Mouse (Mus musculus) 3134 (cell line): ENCODE results near the gene Serinc3.
"Not testable (repeated sequence)": the region's sequence is repeated elsewhere in the genome, so short reads cannot be mapped to it uniquely, and the experiment has no call there.

ENCODE experiments used
- DNase-seq: peaks from one replicate; pipeline ENCODE4 v3.0.0-alpha.2; 2011; ENCODE audit warnings: low spot score; ENCODE audit not compliant: insufficient read length; ENCODE audit errors: extremely low read depth

The Serinc3 gene

DNA sequence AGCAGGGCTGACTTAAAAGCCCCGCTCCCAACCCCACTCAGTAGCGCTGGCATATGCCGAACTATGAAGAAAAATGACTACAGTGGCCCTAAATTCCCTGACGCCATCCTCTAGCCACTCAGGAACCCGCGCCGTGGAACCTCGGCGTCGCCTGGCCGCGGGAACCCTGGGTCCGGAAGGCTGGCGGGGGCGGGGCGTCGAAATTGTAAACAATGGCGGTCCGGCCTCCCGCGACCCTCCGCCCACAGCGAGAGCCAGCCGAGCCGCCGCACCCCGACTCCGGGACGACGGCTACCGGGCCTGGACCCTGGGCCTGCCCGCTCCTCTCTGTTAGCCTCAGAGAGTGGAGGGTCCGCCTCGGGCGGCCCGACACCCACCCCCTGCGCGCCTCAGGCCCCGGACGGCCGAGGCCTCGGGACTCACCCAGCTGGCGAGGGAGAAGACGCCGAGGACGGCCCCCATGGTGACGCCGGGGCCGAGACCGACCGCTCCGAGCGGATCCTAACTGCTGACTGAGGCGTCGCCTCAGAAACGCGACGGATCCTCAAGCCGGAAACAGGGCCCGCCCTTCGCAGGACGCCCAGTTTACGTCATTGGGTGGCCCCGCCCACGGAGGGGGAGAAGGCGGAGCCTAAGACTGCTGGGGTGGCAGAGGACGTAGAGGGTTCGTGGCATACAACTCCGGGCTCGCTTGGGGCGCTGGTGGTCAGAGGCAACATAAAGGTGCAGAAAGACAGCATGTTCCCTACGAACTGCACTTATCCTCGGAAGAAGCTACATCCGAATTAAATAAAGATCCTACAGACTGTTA, at the start of gene Serinc3:
Gene Serinc3, minus strand, starts transcription at position 557 of the 811 bp plus-strand sequence.
- peak; percentile 98 for DNase-seq

DNA sequence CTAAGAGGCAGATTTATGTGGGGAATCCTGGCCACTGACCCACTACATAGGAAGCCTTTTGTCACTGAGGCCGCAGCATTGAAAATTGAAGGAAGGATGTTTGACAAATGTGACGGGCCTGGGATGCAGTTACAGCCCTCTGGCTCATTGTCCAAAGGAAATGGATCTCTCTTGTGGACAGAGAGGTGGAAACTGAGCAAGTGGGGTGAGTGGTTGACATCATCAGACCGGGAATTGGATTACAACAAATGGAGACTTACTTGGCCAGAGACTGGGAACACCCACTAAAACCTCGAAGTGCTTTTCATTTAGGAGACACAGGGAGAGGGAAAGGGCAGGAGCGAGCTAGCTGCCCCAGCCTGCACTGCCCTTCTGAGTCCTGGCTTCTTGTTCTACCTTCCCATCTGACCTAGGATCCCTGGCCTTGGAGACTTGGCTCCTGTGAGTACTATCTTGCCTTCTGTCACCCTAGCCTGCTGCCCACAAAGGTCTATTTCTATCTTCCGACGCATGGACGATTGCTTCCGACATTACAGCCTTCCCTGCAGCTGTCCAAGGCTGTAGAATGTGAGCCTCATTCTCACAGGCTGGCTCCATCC, 48.9 kb upstream of the Serinc3 start:
- DNase-seq, result no peak

DNA sequence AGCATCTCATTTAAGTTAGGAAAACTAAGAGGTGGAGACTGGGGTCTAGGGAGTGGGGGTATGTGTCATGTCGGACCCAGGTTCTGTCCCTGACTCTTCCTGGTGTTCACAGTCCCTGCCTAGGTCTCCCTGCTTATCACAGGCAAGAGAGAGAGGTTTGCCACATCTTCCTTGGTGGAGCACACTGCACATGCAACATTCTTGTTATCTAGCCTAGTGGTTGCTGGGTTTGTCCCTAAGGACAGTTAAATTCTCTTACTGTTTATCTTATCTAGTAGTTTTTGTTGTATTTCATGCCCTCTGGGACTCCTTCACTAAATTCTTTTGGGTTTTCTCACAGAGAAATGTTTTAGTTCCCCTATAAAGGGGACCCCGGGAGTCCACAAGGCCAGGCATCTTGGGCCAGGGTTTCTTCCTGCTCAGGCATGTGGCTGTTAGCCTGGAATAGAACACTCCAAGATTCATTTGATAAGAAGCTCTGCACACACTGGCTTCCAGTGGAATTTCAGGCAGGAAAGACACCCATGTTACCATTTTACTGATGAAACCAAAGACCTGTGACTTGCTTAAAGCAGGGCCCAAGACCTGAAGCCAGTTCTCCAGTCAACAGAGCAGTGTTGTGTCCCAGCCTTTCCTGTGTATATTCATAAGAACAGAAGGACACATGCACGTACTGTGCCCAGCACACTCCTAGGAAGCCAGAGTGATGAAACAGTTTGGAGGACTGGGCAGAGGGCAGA, 48.1 kb upstream of the Serinc3 start:
- no peak for DNase-seq

DNA sequence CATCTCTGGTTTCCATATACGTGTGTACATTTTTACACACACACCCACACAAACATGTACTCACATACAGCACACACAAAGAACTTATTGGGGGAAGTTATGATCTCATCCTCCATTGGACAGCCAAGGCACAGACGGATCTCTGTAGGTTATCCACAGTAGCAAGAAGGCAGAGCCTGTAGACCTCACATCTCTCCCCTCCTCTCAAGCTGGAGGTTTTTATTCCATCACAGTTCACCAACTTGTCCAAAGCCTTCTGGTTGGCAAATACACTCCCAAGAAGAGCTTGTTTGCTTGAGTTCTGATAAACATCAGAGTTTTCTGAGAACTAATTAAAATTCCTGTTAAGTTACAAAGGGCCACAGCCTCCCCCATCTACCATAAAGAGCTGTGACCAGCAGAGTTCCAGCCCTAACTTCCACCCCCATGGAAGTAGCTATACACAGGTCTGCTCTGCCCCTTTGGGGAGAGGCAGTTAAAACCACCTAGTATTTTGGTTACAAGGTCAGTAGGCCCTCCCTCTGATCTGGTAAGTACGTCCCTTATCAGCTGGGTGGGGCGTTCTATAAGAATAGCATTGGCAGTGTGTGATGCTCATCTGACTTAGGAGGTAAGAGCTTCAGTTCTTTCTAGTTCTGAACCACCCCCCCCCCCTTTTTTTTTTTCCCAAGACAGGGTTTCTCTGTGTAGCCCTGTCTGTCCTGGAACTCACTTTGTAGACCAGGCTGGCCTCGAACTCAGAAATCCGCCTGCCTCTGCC, 47.1 kb upstream of the Serinc3 start:
- DNase-seq, result no peak

DNA sequence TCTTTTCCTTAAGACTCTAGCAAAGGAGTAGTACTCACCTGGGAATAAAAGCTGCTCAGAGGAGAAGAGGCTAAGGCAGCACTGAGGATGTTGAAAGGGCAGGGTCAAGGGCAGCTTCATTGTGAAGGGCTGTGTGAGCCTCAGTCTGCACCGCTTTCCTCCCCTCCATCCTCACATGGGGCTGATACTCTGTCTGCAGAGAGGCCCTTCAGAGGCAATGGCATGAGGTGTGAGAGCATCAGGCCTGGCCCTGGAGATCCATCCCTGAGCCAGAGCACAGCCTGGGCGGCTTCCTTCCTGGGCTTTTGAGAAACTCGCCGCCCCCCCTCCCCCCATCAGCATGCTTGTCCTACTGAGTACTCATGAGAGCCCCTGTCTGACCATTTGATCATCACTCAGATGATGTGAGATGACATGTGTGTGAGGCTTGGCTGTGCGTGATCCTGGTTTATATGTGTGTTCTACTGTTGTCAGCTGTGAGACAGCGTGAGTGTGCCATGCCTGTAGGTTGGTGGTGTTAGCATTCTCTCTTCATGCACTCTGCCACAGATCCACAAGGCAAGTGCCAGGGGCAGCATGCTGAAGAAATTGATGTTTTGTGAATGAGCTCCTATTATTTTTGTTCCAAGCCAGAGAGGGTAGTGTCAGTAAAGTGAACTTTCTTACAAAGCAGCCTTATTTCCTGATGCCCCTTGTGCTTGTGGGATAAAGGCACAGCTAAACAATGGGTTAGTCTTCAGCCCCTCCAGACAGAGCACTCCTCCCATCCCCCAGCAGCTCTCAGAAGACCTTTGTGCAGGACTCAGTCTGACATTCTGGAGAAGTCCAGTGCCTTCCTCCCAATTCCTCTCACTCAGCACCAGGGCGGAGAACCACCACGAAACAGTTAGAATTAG, 45.7 kb upstream of the Serinc3 start:
- no peak for DNase-seq

DNA sequence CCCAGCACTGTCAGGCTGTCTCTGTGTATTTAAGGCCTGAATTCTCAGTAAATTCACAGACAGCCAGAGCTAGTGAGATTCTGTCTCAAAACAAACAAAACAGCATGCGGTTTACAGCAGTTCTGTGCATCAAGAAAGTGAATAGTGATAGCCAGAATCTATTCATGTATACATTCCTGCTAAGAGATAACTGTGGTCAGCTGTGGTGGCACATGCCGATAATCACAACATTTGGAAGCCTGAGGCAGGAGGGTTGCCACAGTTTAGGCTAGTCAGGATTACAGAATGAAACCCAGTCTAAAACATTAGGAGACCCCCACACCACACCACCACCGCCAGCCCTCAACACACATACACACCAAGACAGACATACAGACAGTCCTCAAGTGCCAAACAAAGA, 44.8 kb upstream of the Serinc3 start:
- no peak for DNase-seq

DNA sequence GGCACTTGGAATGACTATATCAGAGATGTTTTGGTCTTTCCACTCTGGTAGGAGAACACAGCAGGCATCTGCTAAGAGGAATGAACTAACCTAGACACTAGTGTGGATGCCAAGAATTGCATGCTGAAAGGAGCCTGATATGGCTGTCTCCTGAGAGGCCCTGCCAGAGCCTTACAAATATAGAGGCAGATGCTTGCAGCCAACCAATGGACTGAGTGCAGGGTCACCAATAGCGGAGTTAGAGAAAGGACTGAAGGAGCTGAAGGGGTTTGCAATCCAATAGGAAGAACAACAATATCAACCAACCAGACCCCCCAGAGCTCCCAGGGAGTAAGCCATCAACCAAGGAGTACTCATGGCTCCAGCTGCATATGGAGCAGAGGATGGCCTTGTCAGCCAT, 43.4 kb upstream of the Serinc3 start:
- not testable (repeated sequence) for DNase-seq

DNA sequence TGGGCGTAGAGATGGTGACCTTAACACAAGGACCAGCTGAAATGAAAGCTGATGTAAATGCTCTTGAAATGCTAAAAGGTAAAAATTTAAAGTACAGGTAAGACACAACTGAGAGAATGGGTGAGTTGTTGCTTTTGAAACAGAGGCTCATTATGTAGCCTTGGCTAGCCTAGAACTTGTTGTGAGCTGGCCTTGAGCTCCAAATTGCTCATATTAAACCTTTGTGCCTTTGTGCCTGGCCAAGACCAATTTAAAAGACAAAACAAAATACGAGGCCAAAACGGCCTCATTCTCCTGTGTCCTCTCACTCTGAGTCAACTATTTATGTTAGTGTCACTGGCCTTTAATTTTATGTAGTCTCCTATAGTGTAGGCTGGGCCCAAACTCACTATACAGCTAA, 42.0 kb upstream of the Serinc3 start:
- DNase-seq, result no peak

DNA sequence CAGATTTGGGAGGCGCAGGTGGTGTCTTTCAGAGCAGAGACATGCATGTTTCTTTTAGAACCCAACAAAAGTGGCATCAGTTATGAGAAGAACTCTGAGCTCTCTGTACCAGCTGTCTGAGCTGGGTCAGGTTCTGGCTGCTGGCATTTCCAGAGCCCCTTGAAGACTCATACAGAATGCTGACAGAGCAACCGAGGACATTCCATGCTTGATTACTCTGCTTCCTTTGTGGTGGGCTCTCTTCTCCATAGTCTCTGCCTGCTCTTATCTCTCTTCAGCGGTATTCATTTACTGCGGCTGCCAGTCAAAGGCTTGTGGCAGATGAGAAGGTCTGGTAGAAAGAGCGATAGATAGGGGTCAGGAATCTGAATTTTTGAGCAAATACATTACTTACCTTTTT, 41.3 kb upstream of the Serinc3 start:
- no peak for DNase-seq

DNA sequence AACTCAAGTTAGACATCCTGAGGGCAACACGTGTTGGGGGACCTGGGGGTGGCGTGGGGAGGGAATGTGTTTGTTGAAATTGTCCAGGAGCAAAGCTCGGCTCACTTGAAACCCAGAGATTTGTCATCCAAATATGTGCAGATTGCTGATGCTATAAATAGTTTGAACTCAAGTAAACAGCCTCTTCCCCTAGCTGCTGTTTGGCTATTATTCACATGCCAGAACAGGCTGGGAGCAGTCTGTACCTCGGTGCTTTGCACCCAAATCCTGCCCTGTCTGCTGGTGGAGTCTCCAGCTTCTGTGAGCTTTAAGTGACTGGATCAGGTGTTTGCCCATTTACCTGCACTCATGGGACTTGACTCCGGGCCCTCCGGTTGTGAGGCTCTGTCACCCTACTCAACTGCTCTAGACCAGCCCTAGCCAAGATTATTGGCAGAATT, 40.9 kb upstream of the Serinc3 start:
- DNase-seq, result no peak

DNA sequence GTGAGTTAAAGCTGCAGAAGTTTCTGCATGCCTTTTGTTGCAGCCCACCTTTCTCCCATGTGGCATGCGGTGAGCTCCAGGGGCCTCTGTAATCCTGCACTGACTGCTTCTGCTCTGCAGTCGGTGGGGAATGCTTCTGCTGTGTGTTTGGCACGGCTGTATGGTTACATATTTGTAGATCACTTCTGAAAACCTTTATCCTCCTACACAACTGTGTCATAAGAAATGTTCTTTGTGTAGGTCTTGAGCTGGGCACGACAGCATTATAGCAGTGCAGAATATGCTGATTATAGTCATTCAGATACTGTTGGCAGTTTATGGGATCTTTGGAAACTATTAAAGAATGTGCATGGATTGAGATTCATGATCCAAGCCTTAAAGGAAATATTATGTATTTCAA, 40.4 kb upstream of the Serinc3 start:
- no peak for DNase-seq

DNA sequence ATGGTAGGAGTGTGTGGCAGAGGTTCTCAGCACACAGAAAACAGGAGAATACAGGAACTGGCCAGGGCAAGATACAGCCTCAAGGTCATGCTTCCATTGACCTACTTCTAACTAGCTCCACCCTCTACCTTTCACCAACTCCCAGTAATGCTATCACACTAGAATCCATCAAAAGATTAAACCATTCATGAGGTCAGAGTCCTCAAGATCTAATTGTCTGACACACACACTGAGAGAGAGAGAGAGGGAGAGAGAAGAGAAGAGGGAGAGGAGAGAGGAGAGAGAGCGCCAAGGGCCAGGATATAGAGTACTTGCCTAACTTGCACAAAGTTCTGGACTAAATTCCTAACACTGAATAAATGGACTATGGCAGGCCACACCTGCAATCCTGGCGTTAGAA, 37.4 kb upstream of the Serinc3 start:
- DNase-seq, result no peak

DNA sequence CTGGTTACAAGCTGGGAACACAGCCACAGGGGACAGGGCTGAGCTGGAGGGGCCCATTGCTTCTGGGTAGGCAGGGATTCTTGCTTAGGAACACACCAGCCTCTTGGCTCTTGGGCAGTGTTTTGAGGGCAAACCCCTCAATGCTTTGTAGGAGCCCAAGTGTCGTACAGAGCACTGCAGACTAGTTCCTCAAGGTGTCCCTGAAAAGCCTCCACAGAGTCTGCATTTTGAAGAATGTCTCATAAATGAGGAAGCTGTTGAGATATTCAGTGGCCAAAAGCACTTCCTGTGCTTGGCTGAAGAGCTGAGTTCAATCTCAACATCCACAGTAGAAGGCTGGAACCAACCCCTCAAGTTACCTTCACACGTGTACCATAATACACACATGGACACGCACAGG, 31.8 kb upstream of the Serinc3 start:
- DNase-seq, result no peak

DNA sequence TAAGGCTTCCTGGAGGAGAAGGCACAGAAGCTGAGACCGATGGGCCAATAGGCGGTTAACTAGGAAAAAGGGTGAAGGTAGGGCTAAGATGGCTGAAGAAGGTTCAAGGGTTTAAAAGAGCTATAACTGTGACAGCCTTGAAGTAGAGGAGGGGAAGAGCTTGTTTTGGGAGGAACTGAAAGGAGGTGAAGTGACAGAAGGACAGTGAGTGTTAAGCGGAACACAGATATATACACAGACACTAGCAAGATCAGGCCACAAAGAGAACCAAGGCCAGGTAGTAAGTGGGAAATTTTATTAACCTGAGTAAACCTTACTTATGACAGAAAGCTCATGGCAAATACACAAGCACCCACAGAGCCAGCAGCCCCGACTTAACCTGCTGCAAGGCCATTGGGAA, 31.4 kb upstream of the Serinc3 start:
- no peak for DNase-seq

DNA sequence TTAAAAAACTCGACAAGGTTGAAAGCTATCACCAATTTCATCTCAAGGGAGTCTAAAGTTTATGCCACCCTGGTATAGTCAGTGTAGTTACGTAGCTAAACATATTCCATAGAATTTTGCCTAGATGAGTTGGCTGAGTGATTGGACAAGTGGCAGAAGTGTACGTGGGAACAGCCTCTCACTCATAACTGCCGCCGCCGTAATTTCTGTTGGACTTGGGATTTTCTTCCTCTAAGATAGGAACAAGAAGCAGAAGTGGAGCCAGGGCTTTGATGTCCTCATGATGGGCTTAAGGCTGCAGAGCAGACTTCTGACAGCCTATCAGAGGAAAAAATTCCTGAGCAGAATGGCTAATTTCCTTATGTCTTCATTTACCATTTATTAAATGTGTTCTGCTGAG, 30.7 kb upstream of the Serinc3 start:
- DNase-seq, result no peak

DNA sequence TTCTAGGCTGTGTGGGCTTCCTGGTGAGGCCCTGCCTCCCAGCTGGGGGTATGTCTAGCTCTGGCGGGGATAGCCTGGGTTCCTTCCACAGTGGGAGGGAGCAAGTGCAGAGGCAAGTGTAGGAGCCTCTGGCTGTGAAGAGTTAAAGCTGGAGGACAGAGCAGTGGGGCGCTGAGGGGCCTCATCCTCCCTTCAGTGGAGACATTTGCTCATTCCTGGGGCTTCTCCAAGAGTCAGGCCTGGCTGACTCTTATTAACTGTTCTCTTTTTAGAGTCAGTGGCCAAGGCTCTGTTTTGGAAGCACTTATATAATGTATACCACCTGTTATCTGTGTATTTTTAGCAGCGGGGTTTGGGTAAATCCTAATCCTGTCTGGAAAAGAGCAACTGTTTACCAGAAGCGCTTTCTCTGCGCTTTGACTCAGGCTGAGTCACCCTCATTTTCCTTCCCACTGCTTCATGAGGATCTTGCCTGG, 30.3 kb upstream of the Serinc3 start:
- peak; percentile 33 for DNase-seq

DNA sequence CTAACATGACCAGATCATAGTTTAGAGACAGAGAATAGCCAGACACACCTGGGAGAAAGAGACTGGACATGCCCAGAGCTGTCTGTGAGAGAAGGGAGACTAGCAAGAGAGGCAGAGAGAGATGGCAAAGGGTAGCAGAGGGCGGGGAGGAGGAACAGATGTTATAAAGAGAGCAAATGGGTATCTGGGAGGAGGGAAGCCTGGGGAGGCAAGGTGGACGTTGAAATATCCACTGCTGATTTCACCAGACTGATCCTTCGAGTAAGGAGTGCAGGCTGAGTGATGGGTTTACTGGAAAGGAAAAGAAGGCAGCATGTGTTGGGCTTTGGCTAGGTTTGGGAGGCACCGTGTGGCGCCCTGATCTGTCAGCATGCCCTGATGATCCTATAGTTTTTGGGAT, 29.5 kb upstream of the Serinc3 start:
- DNase-seq, result no peak

DNA sequence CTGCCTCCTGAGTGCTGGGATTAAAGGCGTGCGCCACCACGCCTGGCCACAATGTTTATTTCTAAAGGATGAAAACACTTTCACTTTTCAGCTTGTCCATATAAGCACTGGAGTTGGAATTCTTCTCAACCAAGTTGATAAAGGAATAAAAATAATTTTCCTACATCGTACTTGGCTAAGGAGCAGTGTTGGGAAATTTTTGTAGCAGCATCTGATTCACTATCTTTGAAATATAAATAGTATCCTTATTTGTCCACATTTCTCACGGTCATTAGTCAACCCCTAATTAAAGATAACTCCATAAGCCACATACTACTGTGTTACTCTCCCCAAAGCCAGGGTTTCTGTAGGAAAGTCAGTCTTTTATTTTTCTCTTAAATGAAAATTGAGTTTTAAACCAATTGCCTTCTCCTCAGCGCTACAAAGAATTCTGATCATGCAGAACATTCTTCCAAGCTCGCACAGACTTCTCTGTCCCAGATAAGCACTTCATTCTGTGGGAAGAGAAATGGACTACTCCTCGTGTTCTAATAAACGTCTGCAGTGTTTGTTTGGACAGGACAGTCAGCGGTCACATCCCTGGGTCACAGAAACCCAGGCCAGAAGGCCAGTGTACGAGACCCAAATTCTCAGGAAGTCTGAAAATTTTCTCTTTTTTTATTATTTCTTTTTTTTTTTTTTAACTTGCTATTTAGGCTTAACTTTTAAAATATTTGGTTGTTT, 26.1 kb upstream of the Serinc3 start:
- no peak for DNase-seq

DNA sequence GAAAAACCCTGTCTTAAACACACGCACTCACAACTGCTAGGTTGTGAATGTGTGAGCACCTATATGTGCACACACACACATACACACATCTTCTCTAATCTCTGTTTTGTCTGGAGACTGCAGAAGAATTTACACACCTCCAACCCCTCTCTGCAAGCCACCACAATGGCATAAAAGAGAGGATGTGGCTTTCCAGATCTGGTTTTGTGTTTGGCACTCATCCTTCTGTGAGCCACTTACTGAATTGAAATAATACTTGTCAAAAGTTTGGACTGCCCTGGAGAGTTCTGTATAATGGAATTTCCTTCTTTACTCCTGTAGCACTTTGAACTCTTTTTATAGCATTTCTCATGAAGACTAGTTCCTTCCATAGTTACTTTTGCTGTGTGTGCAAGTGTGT, 22.1 kb upstream of the Serinc3 start:
- no peak for DNase-seq
